Mouse (Mus musculus) hindbrain, embryonic 11.5 days (tissue): ENCODE measurements around the gene Sytl1. TPM values are rescaled to one million over a fixed set of nuclear protein-coding genes. Genes with fewer than 3 reads are reported as not detected.

Source experiments
- ATAC-seq: fragments of 200-750 bp; cut with Nextera tagmentation; 2 replicates; pipeline ENCODE4 v1.8.0; 2017; ENCODE audit warnings: mild to moderate bottlenecking, moderate TSS enrichment, moderate library complexity; ENCODE audit not compliant: low FRiP score
- DNase-seq: peaks from one replicate; pipeline ENCODE4 v3.0.0-alpha.2; 2015; ENCODE audit warnings: low spot score
- H3K27ac ChIP-seq: fragments of 300-500 bp; sonication (generic); 2 replicates; pipeline ENCODE4 v1.5.1; 2014; ENCODE audit warnings: mild to moderate bottlenecking, low read depth, low read length
- H3K27me3 ChIP-seq: fragments of 300-500 bp; sonication (generic); 2 replicates; pipeline ENCODE4 v1.6.1; 2014; ENCODE audit warnings: mild to moderate bottlenecking, low read length, moderate library complexity, mixed read lengths; ENCODE audit not compliant: control insufficient read depth, insufficient read depth
- H3K36me3 ChIP-seq: fragments of 300-500 bp; sonication (generic); 2 replicates; pipeline ENCODE4 v1.6.1; 2014; ENCODE audit warnings: mild to moderate bottlenecking, low read length, moderate library complexity, mixed read lengths; ENCODE audit not compliant: control insufficient read depth, insufficient read depth
- H3K4me1 ChIP-seq: fragments of 300-500 bp; sonication (generic); replicated peaks from 2 replicates; pipeline ENCODE4 v1.6.1; 2014; ENCODE audit warnings: low read length, mixed read lengths; ENCODE audit not compliant: control insufficient read depth, insufficient read depth
- H3K4me2 ChIP-seq: fragments of 300-500 bp; sonication (generic); replicated peaks from 2 replicates; pipeline ENCODE4 v1.6.1; 2014; ENCODE audit warnings: mild to moderate bottlenecking, low read depth, low read length
- H3K4me3 ChIP-seq: fragments of 300-500 bp; sonication (generic); 2 replicates; pipeline ENCODE4 v1.5.1; 2014; ENCODE audit warnings: low read depth, low read length
- H3K9ac ChIP-seq: fragments of 300-500 bp; sonication (generic); 2 replicates; pipeline ENCODE4 v1.6.1; 2014; ENCODE audit warnings: low read depth, low read length
- H3K9me3 ChIP-seq: fragments of 300-500 bp; sonication (generic); 2 replicates; pipeline ENCODE4 v1.6.1; 2016; ENCODE audit warnings: low read length; ENCODE audit not compliant: control insufficient read depth
- WGBS: fragments of 180-500 bp; shearing (Covaris S2); extraction: QIAGEN DNeasy Blood & Tissue Kit; methylation state at CpG from one replicate; pipeline ENCODE4 v1.1.7; 2014; 5-methylcytosine and 5-hydroxymethylcytosine counted together
- polyA plus RNA-seq: library from polyadenylated mRNA; unstranded; fragments of >200 nt; fragmentation: Nextera tagmentation; extraction: Ambion mirVana; gene quantifications from 2 replicates; pipeline ENCODE4 v1.2.1, GENCODE M21; 2014

The Sytl1 gene
- polyA plus RNA-seq, 1 experiment from 2014 or later = 1.2 TPM

DNA sequence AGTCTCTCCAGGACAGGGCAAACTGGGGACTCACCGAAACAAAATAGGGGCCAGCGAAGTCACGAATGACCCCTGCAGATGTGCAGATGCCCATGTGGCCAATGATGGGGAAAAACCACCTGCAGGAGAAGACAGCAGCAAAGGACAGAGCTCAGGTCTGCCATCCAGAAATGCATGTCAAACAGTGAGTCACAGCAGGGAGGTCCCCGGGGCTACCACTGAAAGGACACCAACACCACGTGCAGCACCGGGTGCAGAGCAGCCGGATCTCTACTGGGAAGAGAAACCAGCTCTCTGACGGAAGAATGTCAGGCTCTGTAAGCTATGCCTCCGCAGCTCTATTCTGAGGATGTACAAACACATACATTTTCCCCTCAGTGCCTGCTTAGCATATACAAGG lies 8.0 kb upstream of the Sytl1 start:
- DNase-seq (no peak), ATAC-seq (no peak)
- no peaks in the 10 kb centered on the region for H3K27me3 ChIP-seq
- no peak overlapping the region for H3K27ac ChIP-seq
- H3K4me1 ChIP-seq = no peaks in the 10 kb centered on the region
- H3K4me2 ChIP-seq = no peak overlapping the region
- no peak overlapping the region for H3K4me3 ChIP-seq
- no peaks in the 10 kb centered on the region for H3K9me3 ChIP-seq
- WGBS = 90% methylated on average over 9 of the region's 9 CpGs
- H3K9ac ChIP-seq = no peak overlapping the region
- H3K36me3 ChIP-seq = peaks cover 3% of the 10 kb centered on the region

DNA sequence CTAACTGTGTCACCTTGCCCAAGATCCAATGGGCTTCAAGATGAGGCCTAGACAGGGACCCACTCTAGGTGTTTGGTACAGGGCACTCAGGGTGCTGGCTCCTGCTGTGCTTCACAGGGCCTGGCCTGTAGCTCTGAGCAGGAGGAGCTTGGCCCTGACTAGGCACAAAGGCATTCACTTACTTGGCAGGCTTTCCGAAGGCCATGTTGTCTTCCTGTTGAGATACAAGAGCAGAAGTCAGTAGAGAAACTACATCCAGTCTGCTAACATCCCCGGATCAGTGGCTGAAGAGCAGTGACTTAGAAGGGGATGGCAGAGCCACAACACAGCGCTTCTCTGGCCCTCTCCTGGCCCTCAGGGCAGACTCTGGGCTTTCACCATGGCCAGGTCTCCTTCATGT lies 6.7 kb upstream of the Sytl1 start:
- Histone ChIP-seq H3K9me3 (no peaks in the 10 kb centered on the region), H3K4me1 (no peaks in the 10 kb centered on the region), H3K4me2 (no peak overlapping the region), H3K27me3 (no peaks in the 10 kb centered on the region), H3K36me3 (peaks cover 7% of the 10 kb centered on the region), H3K27ac (no peak overlapping the region), H3K9ac (no peak overlapping the region), H3K4me3 (no peak overlapping the region)
- ATAC-seq (no peak), DNase-seq (no peak)
- WGBS = 98% methylated on average over 3 of the region's 3 CpGs

DNA sequence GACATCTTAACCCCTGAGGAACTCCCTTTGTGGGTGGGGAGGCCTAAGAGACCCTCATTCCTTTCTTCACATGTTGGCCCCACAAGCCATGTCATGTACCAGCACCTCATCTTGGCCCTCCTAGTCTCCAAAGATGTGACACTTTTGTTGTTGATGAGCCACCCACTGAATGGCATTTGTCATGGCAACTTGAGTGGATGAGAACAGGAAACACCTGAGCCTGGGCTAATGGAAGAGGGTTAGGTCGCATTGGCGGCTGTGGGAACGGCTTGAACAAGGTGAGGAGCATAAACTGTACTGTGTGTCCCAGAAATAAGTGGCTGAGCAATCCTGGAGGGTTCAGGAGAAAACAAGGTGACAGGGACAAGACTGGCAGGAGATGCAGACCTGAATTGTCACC lies 6.0 kb upstream of the Sytl1 start:
- H3K4me1 ChIP-seq = no peaks in the 10 kb centered on the region
- no peak overlapping the region for H3K4me3 ChIP-seq
- ATAC-seq (no peak), DNase-seq (no peak)
- no peaks in the 10 kb centered on the region for H3K9me3 ChIP-seq
- H3K27ac ChIP-seq = no peak overlapping the region
- WGBS = 97% methylated on average over 3 of the region's 3 CpGs
- no peaks in the 10 kb centered on the region for H3K27me3 ChIP-seq
- H3K36me3 ChIP-seq = peaks cover 12% of the 10 kb centered on the region
- H3K9ac ChIP-seq = no peak overlapping the region
- H3K4me2 ChIP-seq = no peak overlapping the region

DNA sequence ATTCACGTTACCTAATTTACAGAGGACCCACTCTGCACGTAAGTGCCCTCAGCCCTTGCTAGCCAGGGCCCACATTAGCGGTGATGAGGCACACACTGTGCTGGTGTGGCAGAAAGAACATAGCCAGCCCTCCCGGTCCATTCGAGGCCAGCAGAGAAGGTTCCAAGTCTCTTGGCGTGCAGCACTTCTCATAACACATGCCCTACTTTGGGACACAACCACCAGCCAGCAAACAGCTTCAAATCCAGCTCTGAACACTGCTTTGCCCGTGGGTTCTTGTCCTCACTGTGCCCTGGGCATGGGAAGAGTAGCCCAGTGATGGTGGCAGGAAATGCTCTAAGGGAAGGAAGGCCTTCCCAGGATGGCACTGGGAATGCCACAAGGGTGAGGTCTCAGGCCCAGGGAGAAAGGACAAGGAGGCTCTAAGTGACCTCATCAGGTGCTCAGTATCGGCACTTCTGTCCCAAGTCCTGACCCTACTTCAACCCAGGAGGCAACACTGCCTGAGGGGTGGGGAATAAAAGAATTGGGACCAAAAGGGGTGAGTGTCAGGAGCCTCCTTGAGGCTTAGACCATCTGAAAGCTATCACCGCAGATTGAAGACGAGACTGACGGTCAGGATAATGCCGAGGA lies 3.5 kb upstream of the Sytl1 start:
- Histone ChIP-seq H3K4me3 (no peak overlapping the region), H3K36me3 (peaks cover 12% of the 10 kb centered on the region), H3K27ac (no peak overlapping the region), H3K4me1 (no peaks in the 10 kb centered on the region), H3K4me2 (no peak overlapping the region), H3K27me3 (no peaks in the 10 kb centered on the region), H3K9me3 (no peaks in the 10 kb centered on the region), H3K9ac (no peak overlapping the region)
- ATAC-seq (no peak), DNase-seq (no peak)
- WGBS = 95% methylated on average over 12 of the region's 12 CpGs

DNA sequence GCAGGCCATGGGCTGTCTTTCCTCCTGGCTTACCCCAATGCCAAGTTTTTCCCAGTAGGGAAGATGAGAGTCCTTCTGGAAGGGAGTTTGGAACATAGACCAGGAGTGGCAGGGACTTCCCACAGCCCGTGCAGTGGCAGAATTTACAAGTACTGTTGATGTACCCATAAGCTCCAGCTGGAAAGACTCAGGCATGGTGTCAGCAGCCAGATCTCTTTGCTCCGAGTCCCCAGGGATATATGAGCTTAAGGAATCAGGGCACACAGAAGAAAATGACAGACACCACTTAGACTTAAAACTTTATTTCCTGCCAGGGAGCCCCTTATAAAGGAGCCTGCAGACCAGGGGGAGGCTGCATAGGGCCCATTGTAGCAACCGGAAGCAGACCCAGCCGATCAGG lies 2.8 kb upstream of the Sytl1 start:
- Histone ChIP-seq H3K36me3 (peaks cover 12% of the 10 kb centered on the region), H3K4me1 (no peaks in the 10 kb centered on the region)

DNA sequence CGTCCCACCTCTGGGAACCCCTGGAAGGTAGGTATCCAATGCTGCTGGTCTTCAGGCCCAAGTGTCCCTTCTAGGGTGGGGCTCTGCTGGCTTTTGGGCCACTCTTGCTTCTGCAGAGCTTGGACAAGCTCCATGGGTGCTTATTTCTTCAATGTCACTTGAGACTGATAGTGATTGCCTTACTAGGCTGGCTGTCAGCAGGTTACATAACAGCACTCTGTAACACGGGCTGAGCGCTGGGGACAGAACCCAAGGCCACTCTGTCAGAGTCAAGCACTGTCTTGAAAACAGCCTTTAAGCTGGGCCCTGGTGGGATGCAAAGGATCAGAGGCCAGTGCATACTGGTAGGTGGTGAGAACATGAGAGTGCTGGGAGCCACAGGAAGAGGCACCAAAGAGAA lies 2.4 kb upstream of the Sytl1 start:
- Histone ChIP-seq H3K4me1 (no peaks in the 10 kb centered on the region), H3K36me3 (peaks cover 12% of the 10 kb centered on the region), H3K27me3 (no peaks in the 10 kb centered on the region), H3K9ac (no peak overlapping the region), H3K4me3 (no peak overlapping the region), H3K9me3 (no peaks in the 10 kb centered on the region), H3K4me2 (no peak overlapping the region), H3K27ac (no peak overlapping the region)
- ATAC-seq (no peak), DNase-seq (no peak)
- 95% methylated on average over 3 of the region's 3 CpGs for WGBS

More for the DNA sequence above, 2.8 kb upstream of the Sytl1 start:
- Histone ChIP-seq H3K9me3 (no peaks in the 10 kb centered on the region), H3K4me3 (no peak overlapping the region), H3K9ac (no peak overlapping the region), H3K27ac (no peak overlapping the region), H3K4me2 (no peak overlapping the region), H3K27me3 (no peaks in the 10 kb centered on the region)
- no peak for ATAC-seq
- WGBS = 97% methylated on average over 4 of the region's 4 CpGs
- DNase-seq = no peak

DNA sequence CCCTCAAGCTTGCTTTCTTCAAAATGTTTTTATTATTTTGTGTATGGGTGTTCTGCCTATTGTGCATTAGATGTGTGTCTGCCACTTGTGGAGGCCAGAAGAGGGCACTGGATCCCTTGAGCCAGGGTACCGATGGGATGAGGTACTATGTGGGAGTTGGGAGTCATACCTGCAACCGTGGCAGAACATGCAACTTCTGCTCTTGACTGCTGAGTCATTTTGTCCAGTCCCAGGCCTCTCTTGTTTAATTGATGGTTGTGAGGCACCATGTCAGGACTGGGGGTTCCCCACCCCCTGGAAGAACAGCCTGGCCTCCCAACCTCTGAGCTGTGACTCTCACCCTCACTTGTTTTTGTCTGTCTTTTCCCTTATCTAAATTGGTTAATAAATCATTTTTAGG lies 1.6 kb upstream of the Sytl1 start:
- H3K4me3 ChIP-seq = no peak overlapping the region
- 96% methylated on average over 2 of the region's 2 CpGs for WGBS
- H3K4me1 ChIP-seq = no peaks in the 10 kb centered on the region
- H3K4me2 ChIP-seq = no peak overlapping the region
- H3K27ac ChIP-seq = no peak overlapping the region
- H3K9me3 ChIP-seq = no peaks in the 10 kb centered on the region
- ATAC-seq = no peak
- no peak for DNase-seq
- no peaks in the 10 kb centered on the region for H3K27me3 ChIP-seq
- H3K36me3 ChIP-seq = peaks cover 12% of the 10 kb centered on the region
- no peak overlapping the region for H3K9ac ChIP-seq

DNA sequence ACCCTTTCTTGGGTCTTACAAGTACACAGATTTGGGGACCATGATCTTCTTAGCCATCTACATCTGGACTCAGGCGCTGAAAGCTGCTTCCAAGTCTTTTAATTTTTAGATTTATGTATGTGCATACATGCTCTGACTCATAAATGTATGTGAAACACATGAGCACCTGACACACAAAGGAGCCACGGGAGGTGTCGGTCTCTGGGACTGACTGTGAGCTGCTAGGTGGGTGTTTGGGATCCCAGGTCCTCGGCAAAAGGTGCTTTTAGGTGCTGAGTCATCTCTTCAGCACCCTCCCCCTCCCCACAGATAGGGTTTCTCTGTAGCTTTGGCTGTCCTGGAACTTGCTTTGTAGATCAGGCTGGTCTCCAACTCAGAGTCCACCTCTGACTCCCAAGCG lies 843 bp upstream of the Sytl1 start:
- no peak for ATAC-seq
- no peak for DNase-seq
- no peak overlapping the region for H3K27ac ChIP-seq
- H3K4me2 ChIP-seq = no peak overlapping the region
- WGBS = 97% methylated on average over 5 of the region's 5 CpGs
- peaks cover 12% of the 10 kb centered on the region for H3K36me3 ChIP-seq
- no peak overlapping the region for H3K9ac ChIP-seq
- H3K9me3 ChIP-seq = no peaks in the 10 kb centered on the region
- no peaks in the 10 kb centered on the region for H3K4me1 ChIP-seq
- H3K4me3 ChIP-seq = no peak overlapping the region
- no peaks in the 10 kb centered on the region for H3K27me3 ChIP-seq

DNA sequence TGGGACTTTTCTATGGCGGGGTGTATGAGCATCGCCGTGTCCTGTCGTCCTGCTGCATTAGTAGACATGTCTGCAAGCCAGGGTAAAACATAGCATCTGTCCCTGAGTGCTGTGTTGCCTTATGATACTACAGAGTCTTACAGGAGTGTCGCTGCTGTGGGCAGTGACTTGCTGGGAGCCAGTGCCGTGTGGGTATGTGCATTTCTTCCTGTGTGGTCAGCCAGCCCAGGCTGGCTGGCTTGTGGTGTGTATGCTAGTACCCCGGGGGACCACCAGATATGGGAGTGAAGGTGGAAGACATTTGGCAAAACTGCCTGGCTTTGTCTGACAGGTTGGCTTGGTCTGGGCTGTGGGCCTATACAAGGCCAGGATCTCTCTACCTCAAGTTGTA lies 543 bp downstream of the Sytl1 start:
- Histone ChIP-seq H3K27ac (no peak overlapping the region), H3K36me3 (peaks cover 9% of the 10 kb centered on the region), H3K9me3 (no peaks in the 10 kb centered on the region), H3K4me2 (no peak overlapping the region), H3K4me1 (no peaks in the 10 kb centered on the region), H3K27me3 (peaks cover 2% of the 10 kb centered on the region; the same call in 1 of the 2 replicates), H3K9ac (no peak overlapping the region), H3K4me3 (no peak overlapping the region)
- WGBS = 61% methylated on average over 7 of the region's 7 CpGs
- DNase-seq (no peak), ATAC-seq (no peak)
